ENCODE assay signal across 13 mouse cellular contexts in the genomic region with DNA sequence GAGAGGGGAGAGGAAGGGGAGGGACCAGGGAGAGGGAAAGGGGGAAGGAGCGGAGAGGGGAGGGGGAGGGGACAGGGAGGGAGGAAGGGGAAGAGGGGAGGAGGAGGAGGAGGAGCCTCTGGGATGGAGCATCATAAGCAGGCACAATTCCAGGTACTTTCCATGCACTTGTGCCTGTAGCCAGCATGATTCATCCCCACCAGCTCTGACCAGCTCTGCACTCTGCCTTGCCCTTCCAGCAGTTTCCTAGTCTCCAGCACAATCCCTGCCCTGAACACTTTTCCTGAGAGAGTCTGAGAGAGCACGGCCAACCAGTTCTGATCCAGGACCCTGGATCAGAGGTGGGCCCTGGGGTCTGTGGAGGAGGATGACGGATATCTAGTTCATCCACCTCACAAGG. TPM values are rescaled to one million over a fixed set of nuclear protein-coding genes. Genes with fewer than 3 reads are reported as not detected.
DNase-seq lines count a peak whose midpoint lies in the region; ATAC-seq and TF ChIP-seq lines count a peak whose summit lies in the region.
"Had no signal": no experiment of that assay in that cellular context is flagged by ENCODE, and none has a peak within 500 bp of the region (broad histone marks: within the 10 kb centered on the region; RNA-seq: fewer than 3 reads in every experiment).

No protein-coding gene starts in this region.

- no peak for TF ChIP-seq POLR2A in kidney, adult 2 months (IDR thresholded peaks at IDR 0.05; ENCODE audit: low read depth, low read length)

- H3K36me3 ChIP-seq in kidney, adult 2 months (ENCODE audit: control insufficient read depth, insufficient read depth, low read length): no peaks in the 10 kb centered on the region
- H3K36me3 ChIP-seq: limb, embryonic 15.5 days; midbrain, embryonic 12.5 days had no signal

- H3K27ac ChIP-seq in kidney, adult 2 months (ENCODE audit: insufficient read depth, low read depth, low read length): no peak overlapping the region
- H3K27ac ChIP-seq: limb, embryonic 15.5 days had no signal

- WGBS in kidney, adult 2 months: 61% methylated on average over 3 of the region's 3 CpGs

- ATAC-seq in inflammation-experienced regulatory T-cells, adult 6 months: no peak
- ATAC-seq: intestine, postnatal 0 days had no signal

- H3K4me3 ChIP-seq in kidney, adult 2 months (ENCODE audit: insufficient read depth, low read depth, low read length): no peak overlapping the region
- H3K4me3 ChIP-seq: limb, embryonic 15.5 days; midbrain, embryonic 12.5 days had no signal

- no peak for TF ChIP-seq CTCF in kidney, adult 2 months (conservative IDR thresholded peaks at IDR 0.05; ENCODE audit: insufficient read depth, insufficient read length, low read depth, low read length)

- peak; percentile 54 for DNase-seq in kidney, adult 2 months
- no peak for DNase-seq in kidney, postnatal 4 days
- DNase-seq in R1 (ENCODE audit: low read depth, low spot score): peak; percentile 47
- peak; percentile 57 for DNase-seq in gastrocnemius, postnatal 25 days
- DNase-seq in lung, postnatal 10 days: peak; percentile 76
- DNase-seq in frontal cortex, postnatal 36 days (ENCODE audit: low spot score in 2 of 2): no peak
- no peak for DNase-seq in T-cell, adult 2 months (ENCODE audit: low spot score)

- H3K4me1 ChIP-seq in kidney, adult 2 months (ENCODE audit: control insufficient read depth, insufficient read depth, low read length): peaks cover 7% of the 10 kb centered on the region; the same call in 1 of the 2 replicates

- H3K27me3 ChIP-seq in kidney, adult 2 months (replicated peaks; ENCODE audit: control insufficient read depth, insufficient read depth, low read length): no peaks in the 10 kb centered on the region
- H3K27me3 ChIP-seq: limb, embryonic 15.5 days had no signal

RNA-seq across cellular contexts. Expression of a gene that starts 52.4 kb away (rescaled TPM):
- polyA plus RNA-seq in kidney, adult 2 months (2012; rRNA removed): 0.05 TPM in 1 of 2 replicates, not detected in the other
- total RNA-seq in gastrocnemius, postnatal 25 days (2021): not detected
- polyA plus RNA-seq in inflammation-experienced regulatory T-cells, adult 6 months (2017; shearing (Covaris generic)): not detected
- total RNA-seq: gastrocnemius, adult 8-10 months had no signal
- polyA plus RNA-seq: intestine, postnatal 0 days; midbrain, embryonic 12.5 days; testis, adult 2 months had no signal

Comparison
In these comparisons a context has a peak if more than half of its experiments do, and no peak if none do; other contexts are left out.
1. DNase-seq: peak in kidney, adult 2 months (single experiment), R1 (single experiment), gastrocnemius, postnatal 25 days (single experiment) and lung, postnatal 10 days (single experiment); none in kidney, postnatal 4 days (0 of 2), frontal cortex, postnatal 36 days (0 of 2) and T-cell, adult 2 months (single experiment).